Mouse (Mus musculus): ENCODE data around the gene Rnf217. TPM values are rescaled to one million over a fixed set of nuclear protein-coding genes. Genes with fewer than 3 reads are reported as not detected.

Gene Rnf217
- polyA plus RNA-seq, 1 experiment from 2014 or later: 0.67 TPM

DNA sequence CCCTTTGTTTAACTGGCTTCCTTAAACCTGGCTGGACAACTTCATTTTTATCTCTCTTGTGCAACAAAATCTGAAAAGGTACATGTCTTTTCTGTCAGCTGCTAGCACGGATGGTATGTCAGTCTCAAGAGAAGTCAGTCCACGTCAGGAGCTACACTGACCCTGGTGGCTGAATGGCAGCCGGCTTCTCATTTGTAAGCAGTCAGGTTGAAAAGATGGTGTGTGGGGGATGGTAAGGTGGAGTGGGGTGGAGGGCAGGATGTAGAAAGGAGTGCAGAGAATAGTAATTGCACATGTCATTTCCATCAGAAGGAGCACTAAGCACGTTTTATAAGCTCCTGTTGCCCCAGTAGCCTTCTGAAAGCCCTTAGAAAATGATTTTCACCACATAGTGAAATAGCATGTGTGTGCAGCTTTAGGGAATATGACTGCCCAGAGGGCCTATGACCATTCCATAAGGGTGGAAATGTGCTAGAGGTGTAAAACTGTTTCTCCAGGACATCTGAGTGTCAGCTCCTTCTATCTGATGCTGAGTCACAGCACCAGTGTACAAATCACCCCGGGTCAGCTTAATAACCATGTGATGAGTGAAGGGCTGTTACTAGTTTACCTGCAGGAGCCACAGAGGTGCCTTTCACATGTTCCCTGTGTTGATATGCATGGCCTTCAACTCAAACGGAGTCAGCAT, 80.5 kb downstream of the Rnf217 start:
- Histone ChIP-seq H3K9ac (ENCODE audit: low read depth, low read length) (no peak overlapping the region), H3K27ac (ENCODE audit: low read depth, low read length) (no peak overlapping the region)

DNA sequence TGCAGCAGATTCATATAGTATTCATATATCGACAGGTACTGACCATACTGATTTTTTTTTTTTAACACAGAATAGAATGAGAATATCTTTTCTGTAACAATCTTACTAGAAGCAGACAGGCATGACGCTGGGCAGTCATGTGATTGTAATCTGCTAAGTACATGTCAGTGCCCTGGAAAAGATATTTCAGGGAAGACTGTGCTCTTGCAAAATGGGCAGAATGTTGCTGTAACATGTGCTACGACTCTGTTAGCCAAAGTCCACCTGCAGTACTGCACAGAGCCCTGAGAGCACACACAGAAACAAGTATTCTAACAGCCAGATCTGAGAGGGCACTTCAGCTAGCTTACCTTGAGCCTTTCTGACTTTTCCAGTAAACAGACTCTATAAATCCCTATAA, 83.3 kb downstream of the Rnf217 start:
- Histone ChIP-seq H3K27ac (ENCODE audit: low read depth, low read length) (no peak overlapping the region), H3K9ac (ENCODE audit: low read depth, low read length) (no peak overlapping the region), H3K4me3 (ENCODE audit: low read depth, low read length) (no peak overlapping the region), H3K9me3 (ENCODE audit: control insufficient read depth, low read length) (no peaks in the 10 kb centered on the region), H3K4me2 (no peak overlapping the region), H3K4me1 (replicated peaks; ENCODE audit: control insufficient read depth, insufficient read depth, low read length) (no peaks in the 10 kb centered on the region), H3K36me3 (ENCODE audit: control insufficient read depth, insufficient read depth, low read length) (no peaks in the 10 kb centered on the region), H3K27me3 (replicated peaks; ENCODE audit: control insufficient read depth, insufficient read depth, low read length) (no peaks in the 10 kb centered on the region)
- 75% methylated on average over 3 of the region's 3 CpGs for WGBS
- ATAC-seq (replicated peaks; ENCODE audit: low FRiP score) (no peak), DNase-seq (ENCODE audit: low spot score) (no peak)

More for the DNA sequence above, 80.5 kb downstream of the Rnf217 start:
- DNase-seq (ENCODE audit: low spot score): no peak
- WGBS: 57% methylated on average over 6 of the region's 6 CpGs
- ATAC-seq (replicated peaks; ENCODE audit: low FRiP score): no peak
- Histone ChIP-seq H3K4me3 (ENCODE audit: low read depth, low read length) (no peak overlapping the region), H3K9me3 (ENCODE audit: control insufficient read depth, low read length) (no peaks in the 10 kb centered on the region), H3K27me3 (replicated peaks; ENCODE audit: control insufficient read depth, insufficient read depth, low read length) (no peaks in the 10 kb centered on the region), H3K4me2 (no peak overlapping the region), H3K36me3 (ENCODE audit: control insufficient read depth, insufficient read depth, low read length) (no peaks in the 10 kb centered on the region), H3K4me1 (replicated peaks; ENCODE audit: control insufficient read depth, insufficient read depth, low read length) (no peaks in the 10 kb centered on the region)

DNA sequence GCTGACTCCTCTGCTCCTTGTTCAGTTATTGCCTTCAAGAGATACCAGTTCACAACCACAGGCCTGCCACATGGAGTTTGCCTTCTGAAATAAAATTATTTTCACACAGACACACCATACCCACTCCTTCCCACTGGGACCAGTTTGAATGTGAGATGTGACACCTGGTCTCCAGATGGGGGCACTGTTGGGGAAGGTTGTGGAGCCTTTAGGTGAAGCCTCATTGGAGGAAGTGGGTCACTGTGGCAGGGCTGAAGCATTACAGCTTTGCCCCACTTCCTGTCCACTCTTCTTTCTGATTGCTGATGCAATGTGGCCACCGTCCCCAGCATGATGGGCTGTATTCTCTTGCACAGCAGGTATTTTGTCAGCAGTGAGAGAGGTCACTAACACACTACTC, 89.6 kb downstream of the Rnf217 start:
- ATAC-seq (replicated peaks; ENCODE audit: low FRiP score): no peak
- no peak for DNase-seq (ENCODE audit: low spot score)
- no peaks in the 10 kb centered on the region for H3K36me3 ChIP-seq (ENCODE audit: control insufficient read depth, insufficient read depth, low read length)
- H3K27me3 ChIP-seq (replicated peaks; ENCODE audit: control insufficient read depth, insufficient read depth, low read length): no peaks in the 10 kb centered on the region
- H3K9ac ChIP-seq (ENCODE audit: low read depth, low read length): no peak overlapping the region
- whole genome bisulfite sequencing: 50% methylated on average over 1 of the region's 1 CpGs
- H3K9me3 ChIP-seq (ENCODE audit: control insufficient read depth, low read length): no peaks in the 10 kb centered on the region
- H3K27ac ChIP-seq (ENCODE audit: low read depth, low read length): no peak overlapping the region
- no peak overlapping the region for H3K4me3 ChIP-seq (ENCODE audit: low read depth, low read length)
- no peak overlapping the region for H3K4me2 ChIP-seq
- H3K4me1 ChIP-seq (replicated peaks; ENCODE audit: control insufficient read depth, insufficient read depth, low read length): no peaks in the 10 kb centered on the region

DNA sequence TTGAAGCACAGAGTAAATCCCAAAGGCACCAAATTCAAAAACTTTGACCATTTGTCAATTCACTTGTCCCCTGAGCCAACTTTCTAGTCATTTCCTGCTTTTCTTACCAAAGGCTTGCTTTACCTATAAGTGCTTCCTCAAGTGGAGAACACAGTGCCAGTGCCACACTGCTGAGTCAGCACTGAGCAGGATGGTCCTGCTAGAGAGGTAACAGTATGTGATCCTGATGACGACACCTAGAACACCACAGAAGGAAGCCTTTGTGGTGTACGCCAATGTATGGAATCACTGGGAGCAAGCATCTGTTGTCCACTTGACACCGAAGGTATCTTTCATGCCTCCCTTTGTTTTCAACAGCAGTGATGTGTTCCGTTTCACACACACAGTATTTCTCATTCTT, 90.8 kb downstream of the Rnf217 start:
- Histone ChIP-seq H3K4me1 (replicated peaks; ENCODE audit: control insufficient read depth, insufficient read depth, low read length) (no peaks in the 10 kb centered on the region), H3K4me3 (ENCODE audit: low read depth, low read length) (no peak overlapping the region), H3K4me2 (no peak overlapping the region), H3K9ac (ENCODE audit: low read depth, low read length) (no peak overlapping the region), H3K36me3 (ENCODE audit: control insufficient read depth, insufficient read depth, low read length) (no peaks in the 10 kb centered on the region), H3K27me3 (replicated peaks; ENCODE audit: control insufficient read depth, insufficient read depth, low read length) (no peaks in the 10 kb centered on the region), H3K9me3 (ENCODE audit: control insufficient read depth, low read length) (no peaks in the 10 kb centered on the region), H3K27ac (ENCODE audit: low read depth, low read length) (no peak overlapping the region)
- no peak for ATAC-seq (replicated peaks; ENCODE audit: low FRiP score)
- DNase-seq (ENCODE audit: low spot score): no peak
- 79% methylated on average over 4 of the region's 4 CpGs for WGBS

DNA sequence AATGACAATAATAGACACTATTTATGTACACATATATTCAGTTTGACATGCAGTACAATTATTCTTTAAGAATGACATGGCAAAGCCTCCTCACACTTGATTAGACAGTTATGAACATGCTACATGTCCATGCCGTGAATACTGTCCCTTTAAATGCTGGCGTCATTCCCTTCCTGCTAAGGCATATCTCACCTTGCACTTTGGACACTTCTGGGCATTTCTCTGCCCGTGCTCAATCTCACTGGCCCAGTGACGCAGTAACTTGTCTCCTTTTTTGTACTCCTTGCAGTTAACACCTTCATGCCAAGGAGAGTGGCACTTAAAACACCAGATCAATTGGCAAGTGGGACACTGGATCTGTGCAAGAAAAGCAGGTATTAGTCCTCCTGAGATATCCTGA, 91.8 kb downstream of the Rnf217 start:
- no peaks in the 10 kb centered on the region for H3K4me1 ChIP-seq (replicated peaks; ENCODE audit: control insufficient read depth, insufficient read depth, low read length)
- no peak overlapping the region for H3K4me3 ChIP-seq (ENCODE audit: low read depth, low read length)
- H3K36me3 ChIP-seq (ENCODE audit: control insufficient read depth, insufficient read depth, low read length): no peaks in the 10 kb centered on the region
- no peaks in the 10 kb centered on the region for H3K27me3 ChIP-seq (replicated peaks; ENCODE audit: control insufficient read depth, insufficient read depth, low read length)
- H3K9me3 ChIP-seq (ENCODE audit: control insufficient read depth, low read length): no peaks in the 10 kb centered on the region
- ATAC-seq (replicated peaks; ENCODE audit: low FRiP score): no peak
- no peak overlapping the region for H3K9ac ChIP-seq (ENCODE audit: low read depth, low read length)
- WGBS: 72% methylated on average over 4 of the region's 4 CpGs
- no peak overlapping the region for H3K4me2 ChIP-seq
- H3K27ac ChIP-seq (ENCODE audit: low read depth, low read length): no peak overlapping the region
- DNase-seq (ENCODE audit: low spot score): no peak

DNA sequence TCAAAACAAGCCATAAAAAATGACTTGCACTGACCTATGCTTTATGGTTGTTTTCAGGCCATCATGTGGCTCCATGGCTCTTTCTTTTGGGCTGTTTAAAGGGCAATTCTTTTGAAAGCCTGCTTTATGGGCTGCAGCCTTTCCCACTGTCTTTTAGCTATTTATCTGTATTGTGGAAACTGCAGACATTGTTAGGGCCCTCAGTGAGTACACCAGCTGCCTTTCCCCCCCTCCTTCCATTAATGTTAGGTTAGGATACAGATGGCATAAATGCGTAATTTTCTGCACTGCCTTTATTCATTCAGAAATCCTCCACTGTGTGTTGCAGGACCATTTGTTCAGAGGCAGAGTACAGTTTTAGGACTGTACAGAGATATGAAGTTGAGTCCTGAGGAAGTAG, 93.1 kb downstream of the Rnf217 start:
- H3K4me2 ChIP-seq: no peak overlapping the region
- H3K27ac ChIP-seq (ENCODE audit: low read depth, low read length): no peak overlapping the region
- H3K4me3 ChIP-seq (ENCODE audit: low read depth, low read length): no peak overlapping the region
- H3K9me3 ChIP-seq (ENCODE audit: control insufficient read depth, low read length): no peaks in the 10 kb centered on the region
- H3K9ac ChIP-seq (ENCODE audit: low read depth, low read length): no peak overlapping the region
- H3K27me3 ChIP-seq (replicated peaks; ENCODE audit: control insufficient read depth, insufficient read depth, low read length): no peaks in the 10 kb centered on the region
- no peaks in the 10 kb centered on the region for H3K4me1 ChIP-seq (replicated peaks; ENCODE audit: control insufficient read depth, insufficient read depth, low read length)
- DNase-seq (ENCODE audit: low spot score) (no peak), ATAC-seq (replicated peaks; ENCODE audit: low FRiP score) (no peak)
- no peaks in the 10 kb centered on the region for H3K36me3 ChIP-seq (ENCODE audit: control insufficient read depth, insufficient read depth, low read length)
- 85% methylated on average over 1 of the region's 1 CpGs for WGBS

DNA sequence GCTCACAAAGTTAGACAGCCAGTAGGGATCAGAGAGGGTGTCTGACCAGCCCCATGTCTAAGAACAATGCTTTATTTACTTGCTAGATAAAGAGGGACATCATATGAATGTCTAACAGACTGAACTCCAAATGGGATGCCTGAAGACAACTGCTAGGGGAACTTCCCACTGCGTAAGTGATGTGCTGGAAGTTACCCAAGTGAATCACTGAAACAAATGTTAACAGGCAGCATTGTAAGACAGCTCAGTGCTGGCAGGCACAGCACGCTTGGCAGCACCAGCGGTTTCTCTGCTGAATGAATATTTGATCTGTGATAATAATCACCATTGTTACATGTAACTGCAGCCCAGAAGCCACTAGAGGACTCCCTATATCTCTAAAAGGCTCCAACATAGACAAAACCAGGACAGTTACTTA, 104.8 kb downstream of the Rnf217 start:
- ATAC-seq (replicated peaks; ENCODE audit: low FRiP score) (no peak), DNase-seq (ENCODE audit: low spot score) (no peak)
- H3K4me2 ChIP-seq: no peak overlapping the region
- H3K27ac ChIP-seq (ENCODE audit: low read depth, low read length): no peak overlapping the region
- no peak overlapping the region for H3K9ac ChIP-seq (ENCODE audit: low read depth, low read length)
- no peaks in the 10 kb centered on the region for H3K9me3 ChIP-seq (ENCODE audit: control insufficient read depth, low read length)
- no peak overlapping the region for H3K4me3 ChIP-seq (ENCODE audit: low read depth, low read length)
- no peaks in the 10 kb centered on the region for H3K27me3 ChIP-seq (replicated peaks; ENCODE audit: control insufficient read depth, insufficient read depth, low read length)
- no peaks in the 10 kb centered on the region for H3K4me1 ChIP-seq (replicated peaks; ENCODE audit: control insufficient read depth, insufficient read depth, low read length)
- H3K36me3 ChIP-seq (ENCODE audit: control insufficient read depth, insufficient read depth, low read length): no peaks in the 10 kb centered on the region
- 82% methylated on average over 3 of the region's 3 CpGs for WGBS

DNA sequence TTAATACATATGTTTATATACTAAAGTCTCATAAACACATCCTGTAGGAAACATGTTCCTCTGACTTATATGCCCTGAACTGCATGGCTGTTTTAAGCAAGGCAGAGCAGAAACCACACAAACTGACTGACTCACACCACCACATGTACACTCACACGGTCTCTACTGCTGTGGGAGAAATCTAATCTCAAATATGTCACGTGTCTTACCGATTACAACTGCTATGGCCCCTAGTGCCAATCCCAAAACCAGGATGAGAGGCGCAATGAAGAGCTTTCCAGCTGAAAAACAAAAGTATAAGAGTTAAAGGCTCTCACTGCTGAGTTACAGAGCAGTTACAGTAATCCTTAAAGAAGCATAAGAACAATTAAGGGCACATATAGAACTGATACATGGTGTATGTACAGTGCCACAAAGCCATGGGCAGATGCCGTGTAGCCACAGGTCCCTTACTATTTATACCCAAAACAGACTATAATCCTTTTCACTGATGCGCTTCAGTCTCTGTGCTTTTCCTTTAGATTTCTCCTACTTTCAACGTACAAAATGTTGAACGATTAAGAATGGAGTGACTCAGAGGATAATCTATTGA, 105.3 kb downstream of the Rnf217 start:
- no peak for DNase-seq (ENCODE audit: low spot score)
- Histone ChIP-seq H3K27ac (ENCODE audit: low read depth, low read length) (no peak overlapping the region), H3K4me2 (no peak overlapping the region), H3K36me3 (ENCODE audit: control insufficient read depth, insufficient read depth, low read length) (no peaks in the 10 kb centered on the region), H3K9ac (ENCODE audit: low read depth, low read length) (no peak overlapping the region), H3K4me3 (ENCODE audit: low read depth, low read length) (no peak overlapping the region), H3K27me3 (replicated peaks; ENCODE audit: control insufficient read depth, insufficient read depth, low read length) (no peaks in the 10 kb centered on the region), H3K9me3 (ENCODE audit: control insufficient read depth, low read length) (no peaks in the 10 kb centered on the region), H3K4me1 (replicated peaks; ENCODE audit: control insufficient read depth, insufficient read depth, low read length) (no peaks in the 10 kb centered on the region)
- 83% methylated on average over 8 of the region's 8 CpGs for WGBS
- ATAC-seq (replicated peaks; ENCODE audit: low FRiP score): no peak

DNA sequence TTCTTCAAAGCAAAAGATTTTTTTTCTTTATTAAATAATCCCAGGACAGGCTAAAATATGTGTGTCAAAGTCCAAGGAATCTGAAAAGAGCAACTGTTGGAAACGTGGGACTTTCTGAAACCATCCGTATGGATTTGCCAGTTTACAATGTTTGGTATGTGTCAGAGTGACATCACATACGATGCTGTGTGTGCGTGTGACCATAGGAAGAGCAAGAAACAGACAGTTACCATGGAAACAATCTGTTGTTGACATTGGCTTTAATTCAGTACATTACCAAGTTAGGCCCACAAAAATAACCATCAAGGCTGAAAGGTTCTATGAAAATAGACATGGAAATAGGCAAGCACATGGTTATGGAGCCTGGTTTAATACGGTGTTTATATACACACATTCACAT, 107.3 kb downstream of the Rnf217 start:
- 77% methylated on average over 5 of the region's 5 CpGs for WGBS
- Histone ChIP-seq H3K9me3 (ENCODE audit: control insufficient read depth, low read length) (no peaks in the 10 kb centered on the region), H3K27me3 (replicated peaks; ENCODE audit: control insufficient read depth, insufficient read depth, low read length) (no peaks in the 10 kb centered on the region), H3K36me3 (ENCODE audit: control insufficient read depth, insufficient read depth, low read length) (no peaks in the 10 kb centered on the region), H3K27ac (ENCODE audit: low read depth, low read length) (no peak overlapping the region), H3K4me1 (replicated peaks; ENCODE audit: control insufficient read depth, insufficient read depth, low read length) (no peaks in the 10 kb centered on the region), H3K4me3 (ENCODE audit: low read depth, low read length) (no peak overlapping the region), H3K4me2 (no peak overlapping the region), H3K9ac (ENCODE audit: low read depth, low read length) (no peak overlapping the region)
- DNase-seq (ENCODE audit: low spot score): no peak
- ATAC-seq (replicated peaks; ENCODE audit: low FRiP score): no peak
